Mouse (Mus musculus) myocyte (in vitro differentiated cells): ENCODE data around the gene Cc2d2a. TPM values are rescaled to one million over a fixed set of nuclear protein-coding genes. Genes with fewer than 3 reads are reported as not detected.

Experiments used
- H3K27me3 ChIP-seq: one replicate; pipeline ENCODE4 v1.6.1; 2011; ENCODE audit not compliant: control insufficient read depth, insufficient read depth, insufficient read length
- H3K36me3 ChIP-seq: one replicate; pipeline ENCODE4 v1.6.1; 2011; ENCODE audit not compliant: control insufficient read depth, insufficient read depth
- H3K4me2 ChIP-seq: one replicate; pipeline ENCODE4 v1.6.1; 2011; ENCODE audit warnings: low read depth, control low read depth
- H3K4me3 ChIP-seq: one replicate; pipeline ENCODE4 v1.5.1; 2011; ENCODE audit warnings: mild to moderate bottlenecking, control low read depth, moderate library complexity
- H3K79me2 ChIP-seq: one replicate; pipeline ENCODE4 v1.6.1; 2011; ENCODE audit not compliant: control insufficient read depth, insufficient read depth
- H3ac ChIP-seq: one replicate; pipeline ENCODE4 v1.6.1; 2011; ENCODE audit not compliant: control insufficient read depth, insufficient read length
- CEBPB ChIP-seq: IDR thresholded peaks from 2 replicates; pipeline ENCODE4 v1.6.1; 2011; ENCODE audit warnings: mild to moderate bottlenecking, moderate library complexity; ENCODE audit not compliant: poor library complexity, insufficient read depth, severe bottlenecking
- E2F4 ChIP-seq: IDR thresholded peaks from one replicate; pipeline ENCODE4 v1.6.1; 2011; ENCODE audit warnings: mild to moderate bottlenecking, control low read depth, moderate library complexity; ENCODE audit not compliant: insufficient read depth
- MAX ChIP-seq: IDR thresholded peaks from one replicate; pipeline ENCODE4 v1.6.1; 2011; ENCODE audit warnings: low read depth, mild to moderate bottlenecking, control low read depth
- MYOD1 ChIP-seq, 3 experiments: IDR thresholded peaks; one replicate each; pipeline ENCODE4 v1.6.1; 2011; ENCODE audit warnings: control low read depth in 2 of 3, low read depth in 2 of 3, mild to moderate bottlenecking in 2 of 3, moderate library complexity in 1 of 3; ENCODE audit not compliant: insufficient read length in 2 of 3, control insufficient read depth in 1 of 3
- MYOG ChIP-seq, 3 experiments: IDR thresholded peaks; one replicate each; pipeline ENCODE4 v1.6.1; 2011; ENCODE audit warnings: control low read depth in 2 of 3, low read depth in 2 of 3, mild to moderate bottlenecking in 2 of 3; ENCODE audit not compliant: insufficient read length in 2 of 3, control insufficient read depth in 1 of 3, insufficient read depth in 1 of 3
- POLR2A ChIP-seq: IDR thresholded peaks from one replicate; pipeline ENCODE4 v1.6.1; 2011; ENCODE audit warnings: low read depth, mild to moderate bottlenecking, control low read depth, moderate library complexity; ENCODE audit not compliant: insufficient read length
- POLR2AphosphoS2 ChIP-seq: IDR thresholded peaks from one replicate; pipeline ENCODE4 v1.6.1; 2011; ENCODE audit warnings: low read depth, control low read depth; ENCODE audit not compliant: insufficient read length
- REST ChIP-seq: IDR thresholded peaks from one replicate; pipeline ENCODE4 v1.6.1; 2011; ENCODE audit warnings: mild to moderate bottlenecking, control low read depth, moderate library complexity; ENCODE audit not compliant: insufficient read depth, insufficient read length
- SRF ChIP-seq: IDR thresholded peaks from one replicate; pipeline ENCODE4 v1.6.1; 2011; ENCODE audit warnings: low read depth; ENCODE audit not compliant: control insufficient read depth, insufficient read length
- TCF12 ChIP-seq: IDR thresholded peaks from one replicate; pipeline ENCODE4 v1.6.1; 2011; ENCODE audit warnings: mild to moderate bottlenecking, control low read depth; ENCODE audit not compliant: poor library complexity, insufficient read depth, severe bottlenecking
- TCF3 ChIP-seq: IDR thresholded peaks from one replicate; pipeline ENCODE4 v1.6.1; 2011; ENCODE audit warnings: low read depth, control low read depth; ENCODE audit not compliant: insufficient read length
- USF1 ChIP-seq: IDR thresholded peaks from one replicate; pipeline ENCODE4 v1.6.1; 2011; ENCODE audit warnings: low read depth, mild to moderate bottlenecking, control low read depth, moderate library complexity
- polyA plus RNA-seq: library from polyadenylated mRNA; unstranded; fragments of >200 nt; fragmentation: generic; extraction: Trizol; gene quantifications from one replicate; pipeline ENCODE4 v1.2.1, GENCODE M21; 2012; ENCODE audit warnings: missing spikeins

Gene Cc2d2a
- polyA plus RNA-seq, 1 experiment = 2.4 TPM

DNA sequence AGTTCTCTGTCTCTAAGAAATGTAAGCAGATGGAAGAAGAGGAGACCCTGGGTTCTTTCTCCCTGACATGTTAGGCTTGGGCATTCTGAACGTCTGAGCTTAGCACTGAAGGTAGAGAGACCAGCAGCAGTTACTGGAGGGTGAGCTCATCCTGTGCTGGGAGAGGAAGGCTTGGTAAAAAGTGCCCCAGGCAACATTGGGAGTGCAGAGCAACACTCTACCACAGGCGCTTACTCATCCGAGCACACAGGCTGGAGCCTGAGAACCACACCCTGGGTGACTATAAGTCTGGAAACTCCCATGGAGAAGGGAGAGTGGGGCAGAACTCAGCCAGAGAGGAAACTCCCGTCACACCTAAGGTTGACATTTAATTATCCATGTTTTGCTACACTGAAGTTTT is 30.3 kb downstream of the Cc2d2a start:
- H3K79me2 ChIP-seq = no peaks in the 10 kb centered on the region

DNA sequence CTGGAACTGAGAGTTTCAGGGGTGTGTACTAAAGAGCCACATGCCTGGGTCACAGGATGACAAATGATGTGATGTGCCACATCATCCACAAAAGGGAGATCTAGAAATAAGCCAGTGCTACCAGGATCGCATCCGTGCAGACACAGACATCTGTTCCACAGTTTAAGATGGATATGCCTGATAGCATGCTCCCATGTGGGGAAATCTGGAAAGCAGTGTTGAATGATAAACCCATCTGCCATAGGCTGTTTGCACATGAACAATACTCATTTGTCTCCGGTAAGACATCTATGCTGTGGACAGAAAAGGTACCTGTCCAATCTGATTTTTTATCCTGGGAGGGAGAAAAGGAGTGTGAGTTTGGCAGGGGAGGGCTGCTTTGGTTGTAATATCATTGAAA is 35.0 kb downstream of the Cc2d2a start:
- Histone ChIP-seq H3K4me3 (no peak overlapping the region), H3ac (no peak overlapping the region), H3K4me2 (no peak overlapping the region), H3K36me3 (peaks cover 5% of the 10 kb centered on the region), H3K79me2 (no peaks in the 10 kb centered on the region), H3K27me3 (no peaks in the 10 kb centered on the region)
- no peak for TF ChIP-seq TCF3
- TF ChIP-seq USF1 = no peak
- no peak for TF ChIP-seq MYOG (IDR thresholded peaks at IDR 0.05; ENCODE audit: control insufficient read depth in 1 of 3, insufficient read depth in 1 of 3, insufficient read length in 2 of 3, low read depth in 2 of 3)

More for the DNA sequence above, 30.3 kb downstream of the Cc2d2a start:
- Histone ChIP-seq H3K36me3 (peaks cover 9% of the 10 kb centered on the region), H3K4me3 (no peak overlapping the region), H3K27me3 (no peaks in the 10 kb centered on the region), H3ac (no peak overlapping the region), H3K4me2 (peak overlapping the region; percentile 35)
- TF ChIP-seq POLR2AphosphoS2 (no peak), POLR2A (no peak), MYOG (IDR thresholded peaks at IDR 0.05; ENCODE audit: control insufficient read depth in 1 of 3, insufficient read depth in 1 of 3, insufficient read length in 2 of 3, low read depth in 2 of 3) (no peak), REST (no peak), TCF3 (no peak), SRF (no peak), MYOD1 (IDR thresholded peaks at IDR 0.05; ENCODE audit: control insufficient read depth in 1 of 3, insufficient read length in 2 of 3, low read depth in 2 of 3) (no peak), E2F4 (no peak), USF1 (no peak), CEBPB (no peak), TCF12 (no peak), MAX (no peak)

DNA sequence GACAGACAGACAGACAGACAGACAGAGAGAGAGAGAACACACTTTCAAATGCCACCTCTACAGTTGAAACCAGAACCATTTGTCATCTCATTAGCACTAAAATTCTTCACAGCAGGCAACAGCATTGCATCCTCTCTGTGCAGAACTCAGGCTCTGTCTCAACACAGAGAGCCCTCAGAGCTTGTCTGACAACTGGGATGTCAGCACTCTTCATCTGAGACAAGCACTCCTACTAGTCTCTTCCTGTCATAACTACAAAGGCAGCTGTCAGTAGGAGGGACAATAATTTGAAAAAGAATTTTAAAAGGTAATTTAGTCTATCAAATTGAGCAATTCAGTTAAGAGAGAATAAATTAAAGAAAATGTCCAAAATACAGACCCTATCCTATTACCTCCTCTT is 37.1 kb downstream of the Cc2d2a start:
- Histone ChIP-seq H3K4me2 (no peak overlapping the region), H3K79me2 (no peaks in the 10 kb centered on the region), H3ac (no peak overlapping the region), H3K36me3 (peaks cover 5% of the 10 kb centered on the region), H3K4me3 (no peak overlapping the region), H3K27me3 (no peaks in the 10 kb centered on the region)
- no peak for TF ChIP-seq MYOG (IDR thresholded peaks at IDR 0.05; ENCODE audit: control insufficient read depth in 1 of 3, insufficient read depth in 1 of 3, insufficient read length in 2 of 3, low read depth in 2 of 3)
- no peak for TF ChIP-seq SRF
- TF ChIP-seq REST = no peak
- no peak for TF ChIP-seq TCF3
- TF ChIP-seq MYOD1 (IDR thresholded peaks at IDR 0.05; ENCODE audit: control insufficient read depth in 1 of 3, insufficient read length in 2 of 3, low read depth in 2 of 3) = no peak
- no peak for TF ChIP-seq TCF12
- TF ChIP-seq POLR2AphosphoS2 = no peak
- TF ChIP-seq E2F4 = no peak
- TF ChIP-seq MAX = no peak
- TF ChIP-seq USF1 = no peak
- no peak for TF ChIP-seq CEBPB
- TF ChIP-seq POLR2A = no peak

DNA sequence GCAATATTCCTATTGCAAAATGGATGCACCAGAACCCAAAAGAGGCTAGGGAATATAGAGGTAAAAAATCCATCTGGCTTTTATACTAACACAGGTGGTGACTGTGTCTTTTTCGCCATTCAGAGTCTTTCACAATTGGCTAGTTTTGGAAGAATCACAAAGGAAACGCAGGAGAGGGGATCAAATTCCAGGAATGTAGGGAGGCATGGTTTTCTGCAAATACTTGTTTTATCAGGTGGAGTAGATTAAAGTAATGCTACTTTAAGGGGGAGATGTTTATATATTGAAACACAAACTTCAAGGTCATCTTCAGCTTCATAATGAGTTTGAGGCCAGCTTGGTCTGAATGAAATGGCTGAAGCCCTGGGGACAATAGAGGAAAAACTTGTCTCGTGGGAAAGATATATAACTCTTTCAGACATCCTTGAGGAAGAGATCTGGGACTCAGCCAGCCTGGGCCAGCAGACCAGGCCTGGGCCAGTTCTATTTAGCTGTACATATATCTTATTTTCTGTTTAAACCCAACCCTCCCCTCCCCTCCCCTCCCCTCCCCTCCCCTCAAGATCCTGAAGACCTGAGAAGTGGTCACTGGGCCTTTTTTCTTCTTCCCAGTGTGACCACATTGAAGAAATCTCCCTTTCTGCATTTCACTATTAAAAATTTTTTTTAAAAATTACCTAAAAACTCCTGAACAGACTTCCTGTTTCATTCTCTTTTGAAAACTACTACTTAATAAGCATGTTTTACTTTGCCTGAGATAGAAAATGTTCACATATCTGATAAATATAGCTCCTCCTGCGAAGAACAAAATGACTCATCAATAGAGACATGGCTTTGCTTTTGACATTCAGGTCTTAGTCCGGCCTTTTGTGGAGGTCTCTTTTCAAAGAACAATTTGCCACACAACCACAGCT is 59.6 kb downstream of the Cc2d2a start:
- H3K36me3 ChIP-seq = no peaks in the 10 kb centered on the region
- H3ac ChIP-seq = no peak overlapping the region
- no peak overlapping the region for H3K4me2 ChIP-seq
- no peaks in the 10 kb centered on the region for H3K79me2 ChIP-seq
- TF ChIP-seq SRF = no peak
- TF ChIP-seq TCF12 = no peak
- TF ChIP-seq MYOD1 (IDR thresholded peaks at IDR 0.05; ENCODE audit: control insufficient read depth in 1 of 3, insufficient read length in 2 of 3, low read depth in 2 of 3) = no peak
- no peak for TF ChIP-seq E2F4
- no peak for TF ChIP-seq MAX
- TF ChIP-seq POLR2AphosphoS2 = no peak
- TF ChIP-seq USF1 = no peak
- TF ChIP-seq POLR2A = no peak
- no peak for TF ChIP-seq CEBPB
- TF ChIP-seq REST = no peak
- TF ChIP-seq MYOG (IDR thresholded peaks at IDR 0.05; ENCODE audit: control insufficient read depth in 1 of 3, insufficient read depth in 1 of 3, insufficient read length in 2 of 3, low read depth in 2 of 3) = no peak
- no peak for TF ChIP-seq TCF3
- H3K27me3 ChIP-seq = no peaks in the 10 kb centered on the region
- no peak overlapping the region for H3K4me3 ChIP-seq

DNA sequence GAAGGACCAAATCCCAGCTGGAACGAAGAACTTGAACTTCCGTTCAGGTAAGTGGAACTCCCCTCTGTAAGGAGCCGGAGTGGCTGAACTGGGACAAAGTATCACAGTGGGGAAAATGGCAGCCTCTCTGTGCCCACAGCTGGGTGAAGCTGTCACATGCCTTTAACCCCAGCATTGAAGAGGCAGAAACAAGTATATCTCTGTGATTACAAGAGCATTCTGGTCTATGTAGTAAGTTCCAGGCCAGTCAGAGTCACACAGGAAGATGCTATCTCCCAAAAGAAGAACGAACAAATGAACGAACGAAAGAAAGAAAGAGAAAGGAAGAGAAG is 60.3 kb downstream of the Cc2d2a start:
- TF ChIP-seq REST (no peak), TCF3 (no peak), MYOD1 (IDR thresholded peaks at IDR 0.05; ENCODE audit: control insufficient read depth in 1 of 3, insufficient read length in 2 of 3, low read depth in 2 of 3) (no peak), TCF12 (no peak), MYOG (IDR thresholded peaks at IDR 0.05; ENCODE audit: control insufficient read depth in 1 of 3, insufficient read depth in 1 of 3, insufficient read length in 2 of 3, low read depth in 2 of 3) (no peak), USF1 (no peak), E2F4 (no peak), POLR2AphosphoS2 (no peak), POLR2A (no peak), SRF (no peak), CEBPB (no peak), MAX (no peak)
- no peaks in the 10 kb centered on the region for H3K79me2 ChIP-seq
- no peaks in the 10 kb centered on the region for H3K27me3 ChIP-seq
- no peak overlapping the region for H3ac ChIP-seq
- H3K36me3 ChIP-seq = no peaks in the 10 kb centered on the region
- H3K4me2 ChIP-seq = no peak overlapping the region
- no peak overlapping the region for H3K4me3 ChIP-seq
